Mouse (Mus musculus) hindlimb bud, embryonic 11.5 days (tissue): ENCODE measurements around the gene 1810049J17Rik.
"Not testable (repeated sequence)": the region's sequence is repeated elsewhere in the genome, so short reads cannot be mapped to it uniquely, and the experiment has no call there.

Source experiments
- DNase-seq: peaks from one replicate; pipeline ENCODE4 v3.0.0-alpha.2; 2012; ENCODE audit warnings: low read depth, low spot score; ENCODE audit errors: extremely low spot score

Gene 1810049J17Rik

GRCm38 (mm10) chr15:12321788-12322621, at the start of gene 1810049J17Rik:
1810049J17Rik (minus strand) TSS chr15:12321899.
- peak; percentile 5 for DNase-seq

GRCm38 (mm10) chr15:12371183-12371582, 49.5 kb upstream of the 1810049J17Rik start:
- peak; percentile 58 for DNase-seq

GRCm38 (mm10) chr15:12370096-12370495, 48.4 kb upstream of the 1810049J17Rik start:
- DNase-seq = no peak

- no peak for DNase-seq
These were observed 47.2 kb upstream of the 1810049J17Rik start for GRCm38 (mm10) chr15:12368850-12369249.

- DNase-seq = no peak
These were observed 46.7 kb upstream of the 1810049J17Rik start for GRCm38 (mm10) chr15:12368357-12368756.

- DNase-seq = no peak
These were observed 45.8 kb upstream of the 1810049J17Rik start for GRCm38 (mm10) chr15:12367306-12368080.

- not testable (repeated sequence) for DNase-seq
These were observed 45.0 kb upstream of the 1810049J17Rik start for GRCm38 (mm10) chr15:12366580-12367305.

- DNase-seq = no peak
These were observed 44.4 kb upstream of the 1810049J17Rik start for GRCm38 (mm10) chr15:12366072-12366469.

- DNase-seq = no peak
These were observed 43.8 kb upstream of the 1810049J17Rik start for GRCm38 (mm10) chr15:12365416-12366071.

- DNase-seq = no peak
These were observed 42.4 kb upstream of the 1810049J17Rik start for GRCm38 (mm10) chr15:12364096-12364495.

GRCm38 (mm10) chr15:12362701-12363040, 41.0 kb upstream of the 1810049J17Rik start:
- no peak for DNase-seq

GRCm38 (mm10) chr15:12362001-12362700, 40.5 kb upstream of the 1810049J17Rik start:
- no peak for DNase-seq

- DNase-seq = no peak
These were observed 39.0 kb upstream of the 1810049J17Rik start for GRCm38 (mm10) chr15:12360519-12361212.

- DNase-seq = no peak
These were observed 36.7 kb upstream of the 1810049J17Rik start for GRCm38 (mm10) chr15:12358384-12358783.

- no peak for DNase-seq
These were observed 35.8 kb upstream of the 1810049J17Rik start for GRCm38 (mm10) chr15:12357459-12357858.

- DNase-seq = no peak
These were observed 34.2 kb upstream of the 1810049J17Rik start for GRCm38 (mm10) chr15:12355907-12356306.

GRCm38 (mm10) chr15:12355261-12355660, 33.6 kb upstream of the 1810049J17Rik start:
- DNase-seq = no peak

- DNase-seq = no peak
These were observed 32.6 kb upstream of the 1810049J17Rik start for GRCm38 (mm10) chr15:12354281-12354810.

- DNase-seq = no peak
These were observed 29.8 kb upstream of the 1810049J17Rik start for GRCm38 (mm10) chr15:12351470-12351869.
